Mouse (Mus musculus) intestine, embryonic 15.5 days (tissue): ENCODE measurements around the gene 4930402H24Rik. TPM values are rescaled to one million over a fixed set of nuclear protein-coding genes. Genes with fewer than 3 reads are reported as not detected.
A peak's percentile ranks its signal among the peaks of the same experiment; 100 is the strongest.

Experiments
- ATAC-seq: fragments of 200-750 bp; cut with Nextera tagmentation; 2 replicates; pipeline ENCODE4 v1.8.0; 2017; ENCODE audit warnings: moderate TSS enrichment, moderate library complexity
- H3K27ac ChIP-seq: fragments of 300-500 bp; sonication (generic); 2 replicates; pipeline ENCODE4 v1.5.1; 2015; ENCODE audit warnings: mild to moderate bottlenecking, inconsistent platforms
- H3K27me3 ChIP-seq: fragments of 300-500 bp; sonication (generic); replicated peaks from 2 replicates; pipeline ENCODE4 v1.6.1; 2015; ENCODE audit warnings: inconsistent platforms
- H3K36me3 ChIP-seq: fragments of 300-500 bp; sonication (generic); 2 replicates; pipeline ENCODE4 v1.6.1; 2015; ENCODE audit warnings: inconsistent platforms
- H3K4me1 ChIP-seq: fragments of 300-500 bp; sonication (generic); replicated peaks from 2 replicates; pipeline ENCODE4 v1.6.1; 2015; ENCODE audit warnings: inconsistent platforms
- H3K4me2 ChIP-seq: fragments of 300-500 bp; sonication (generic); replicated peaks from 2 replicates; pipeline ENCODE4 v1.6.1; 2015; ENCODE audit warnings: mild to moderate bottlenecking, inconsistent platforms
- H3K4me3 ChIP-seq: fragments of 300-500 bp; sonication (generic); replicated peaks from 2 replicates; pipeline ENCODE4 v1.5.1; 2015; ENCODE audit warnings: inconsistent platforms
- H3K9ac ChIP-seq: fragments of 300-500 bp; sonication (generic); 2 replicates; pipeline ENCODE4 v1.6.1; 2015; ENCODE audit warnings: inconsistent platforms
- H3K9me3 ChIP-seq: fragments of 300-500 bp; sonication (generic); 2 replicates; pipeline ENCODE4 v1.6.1; 2016; ENCODE audit warnings: inconsistent platforms
- WGBS: fragments of 180-500 bp; shearing (Covaris S2); methylation state at CpG from one replicate; pipeline ENCODE4 v1.1.7; 2015; 5-methylcytosine and 5-hydroxymethylcytosine counted together
- polyA plus RNA-seq: library from polyadenylated mRNA; unstranded; fragments of >200 nt; fragmentation: Nextera tagmentation; extraction: Ambion mirVana; gene quantifications from 2 replicates; pipeline ENCODE4 v1.2.1, GENCODE M21; 2015

The 4930402H24Rik gene
- polyA plus RNA-seq, 1 experiment from 2014 or later: 25.9 TPM

- H3K4me3 ChIP-seq: no peak overlapping the region
- no peaks in the 10 kb centered on the region for H3K27me3 ChIP-seq
- H3K4me2 ChIP-seq: no peak overlapping the region
- no peaks in the 10 kb centered on the region for H3K9me3 ChIP-seq
- H3K9ac ChIP-seq: no peak overlapping the region
- no peak overlapping the region for H3K27ac ChIP-seq
- peaks cover 14% of the 10 kb centered on the region for H3K36me3 ChIP-seq
- no peaks in the 10 kb centered on the region for H3K4me1 ChIP-seq
- ATAC-seq: no peak
- 96% methylated on average over 7 of the region's 7 CpGs for WGBS
Measured at GRCm38 (mm10) chr2:130791722-130792121, 114.5 kb downstream of the 4930402H24Rik start.

GRCm38 (mm10) chr2:130789642-130790041, 116.6 kb downstream of the 4930402H24Rik start:
- no peak for ATAC-seq
- Histone ChIP-seq H3K9me3 (no peaks in the 10 kb centered on the region), H3K27ac (no peak overlapping the region), H3K4me1 (no peaks in the 10 kb centered on the region), H3K27me3 (no peaks in the 10 kb centered on the region), H3K4me3 (no peak overlapping the region), H3K36me3 (peaks cover 14% of the 10 kb centered on the region), H3K9ac (no peak overlapping the region), H3K4me2 (no peak overlapping the region)
- WGBS: 92% methylated on average over 6 of the region's 6 CpGs

DNA sequence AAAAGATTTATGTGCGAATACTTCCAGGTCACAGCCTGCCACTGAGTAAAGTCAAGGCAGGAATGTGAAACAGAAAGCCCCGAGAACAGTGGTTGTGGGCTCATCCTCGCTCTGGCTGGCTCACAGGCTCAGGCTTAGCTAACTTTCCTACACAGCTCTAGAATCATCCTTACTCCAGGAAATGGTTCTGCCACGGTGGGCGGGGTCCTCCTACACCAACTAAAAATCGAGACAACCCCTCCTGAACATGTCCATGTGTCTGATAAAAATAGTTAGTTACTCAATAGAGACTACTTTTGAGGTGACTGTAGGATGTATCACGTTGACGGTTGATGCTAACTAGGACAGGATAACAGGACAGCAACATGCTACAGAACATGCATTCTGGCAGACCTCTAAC, 117.2 kb downstream of the 4930402H24Rik start:
- Histone ChIP-seq H3K27me3 (no peaks in the 10 kb centered on the region), H3K9me3 (no peaks in the 10 kb centered on the region), H3K27ac (no peak overlapping the region), H3K9ac (no peak overlapping the region), H3K4me3 (no peak overlapping the region), H3K4me2 (no peak overlapping the region), H3K4me1 (no peaks in the 10 kb centered on the region), H3K36me3 (peaks cover 16% of the 10 kb centered on the region)
- ATAC-seq: no peak
- WGBS: 84% methylated on average over 8 of the region's 8 CpGs

- Histone ChIP-seq H3K4me2 (no peak overlapping the region), H3K27ac (no peak overlapping the region), H3K27me3 (no peaks in the 10 kb centered on the region), H3K4me3 (no peak overlapping the region), H3K9me3 (no peaks in the 10 kb centered on the region), H3K36me3 (peaks cover 6% of the 10 kb centered on the region; the same call in 1 of the 2 replicates), H3K4me1 (no peaks in the 10 kb centered on the region), H3K9ac (no peak overlapping the region)
- WGBS: 60% methylated on average over 3 of the region's 3 CpGs
- no peak for ATAC-seq
Measured at GRCm38 (mm10) chr2:130784939-130785338, 121.3 kb downstream of the 4930402H24Rik start.

- ATAC-seq: no peak
- H3K4me3 ChIP-seq: no peak overlapping the region
- WGBS: 41% methylated on average over 2 of the region's 2 CpGs
- H3K9ac ChIP-seq: no peak overlapping the region
- H3K27me3 ChIP-seq: no peaks in the 10 kb centered on the region
- H3K27ac ChIP-seq: no peak overlapping the region
- H3K4me1 ChIP-seq: no peaks in the 10 kb centered on the region
- peaks cover 8% of the 10 kb centered on the region for H3K36me3 ChIP-seq
- H3K4me2 ChIP-seq: no peak overlapping the region
- H3K9me3 ChIP-seq: no peaks in the 10 kb centered on the region
Measured at GRCm38 (mm10) chr2:130780615-130781303, 125.4 kb downstream of the 4930402H24Rik start.

GRCm38 (mm10) chr2:130779935-130780334, 126.3 kb downstream of the 4930402H24Rik start:
- Histone ChIP-seq H3K9me3 (no peaks in the 10 kb centered on the region), H3K4me1 (no peaks in the 10 kb centered on the region), H3K36me3 (peaks cover 15% of the 10 kb centered on the region), H3K4me2 (no peak overlapping the region), H3K27me3 (no peaks in the 10 kb centered on the region), H3K4me3 (no peak overlapping the region), H3K9ac (no peak overlapping the region), H3K27ac (no peak overlapping the region)
- WGBS: 58% methylated on average over 1 of the region's 1 CpGs
- ATAC-seq: 0 out of 2 replicates have a peak, but pooled peaks have one; percentile 25

DNA sequence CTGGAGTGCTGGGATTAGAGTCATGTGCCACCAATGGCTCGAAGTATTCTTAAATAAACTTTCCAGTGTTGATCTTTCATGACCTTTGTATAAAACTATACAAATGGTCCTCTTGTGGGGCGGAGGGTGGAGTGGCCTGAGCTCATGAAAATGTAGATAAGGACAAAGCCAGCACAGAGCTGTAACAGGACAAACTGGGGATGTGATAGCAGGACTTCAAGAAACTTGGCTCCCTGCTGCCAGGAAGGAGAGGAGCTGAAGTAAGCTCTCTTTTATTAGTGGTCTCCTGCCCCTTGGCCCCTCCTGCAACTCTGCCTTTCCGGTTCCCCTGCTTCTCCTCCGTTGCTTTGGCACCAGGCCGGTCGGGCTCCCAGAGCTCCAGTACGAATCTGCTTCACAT, 129.6 kb downstream of the 4930402H24Rik start:
- ATAC-seq: no peak
- Histone ChIP-seq H3K9ac (no peak overlapping the region), H3K36me3 (peaks cover 9% of the 10 kb centered on the region; the same call in 1 of the 2 replicates), H3K27ac (no peak overlapping the region), H3K27me3 (no peaks in the 10 kb centered on the region), H3K9me3 (no peaks in the 10 kb centered on the region), H3K4me1 (no peaks in the 10 kb centered on the region), H3K4me2 (no peak overlapping the region), H3K4me3 (no peak overlapping the region)
- WGBS: 71% methylated on average over 7 of the region's 7 CpGs

GRCm38 (mm10) chr2:130767483-130767882, 138.7 kb downstream of the 4930402H24Rik start:
- H3K9ac ChIP-seq: no peak overlapping the region
- H3K27me3 ChIP-seq: no peaks in the 10 kb centered on the region
- H3K36me3 ChIP-seq: peaks cover 27% of the 10 kb centered on the region
- no peak overlapping the region for H3K27ac ChIP-seq
- H3K4me3 ChIP-seq: no peak overlapping the region
- H3K4me2 ChIP-seq: no peak overlapping the region
- H3K4me1 ChIP-seq: no peaks in the 10 kb centered on the region
- no peaks in the 10 kb centered on the region for H3K9me3 ChIP-seq
- 72% methylated on average over 2 of the region's 2 CpGs for WGBS
- ATAC-seq: no peak

DNA sequence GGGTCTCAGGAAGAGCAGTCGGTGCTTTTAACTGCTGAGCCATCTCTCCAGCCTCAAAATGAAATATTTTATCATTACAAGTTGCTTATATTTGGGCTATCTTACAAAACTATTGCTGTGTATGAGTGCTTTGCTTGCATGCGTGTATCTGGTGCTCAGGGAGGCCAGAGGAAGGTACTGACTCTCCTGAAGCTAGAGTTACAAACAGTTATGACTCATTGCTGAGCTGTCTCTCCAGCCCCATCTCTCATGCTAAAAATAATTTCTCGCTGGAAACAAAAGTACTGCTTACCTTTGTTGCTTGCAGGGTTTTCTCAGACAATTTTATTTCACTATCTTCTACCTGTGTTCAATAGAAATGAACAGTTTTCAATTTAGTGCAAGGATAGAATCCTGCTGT, 140.8 kb downstream of the 4930402H24Rik start:
- Histone ChIP-seq H3K4me1 (no peaks in the 10 kb centered on the region), H3K9ac (no peak overlapping the region), H3K4me2 (no peak overlapping the region), H3K27ac (no peak overlapping the region), H3K9me3 (no peaks in the 10 kb centered on the region), H3K36me3 (peaks cover 31% of the 10 kb centered on the region), H3K4me3 (no peak overlapping the region), H3K27me3 (no peaks in the 10 kb centered on the region)
- 80% methylated on average over 3 of the region's 3 CpGs for WGBS
- no peak for ATAC-seq

DNA sequence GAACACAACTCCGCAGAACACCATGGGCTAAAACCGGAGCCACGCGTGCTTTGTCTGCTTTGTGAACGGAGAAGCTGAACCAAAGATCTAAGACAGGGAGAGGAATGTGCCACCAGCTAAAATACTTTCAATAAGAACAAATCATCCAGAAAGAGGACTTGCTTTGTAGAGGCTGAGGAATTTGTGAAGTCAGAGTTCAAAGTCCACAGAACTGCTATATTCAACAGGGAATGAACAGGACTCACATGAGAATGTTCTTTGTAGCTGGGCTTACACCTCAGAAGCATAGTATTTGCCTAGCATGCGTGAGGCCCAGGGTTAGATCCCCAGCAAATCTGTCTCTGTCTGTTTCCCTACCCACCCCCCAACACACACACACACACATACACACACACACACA, 145.3 kb downstream of the 4930402H24Rik start:
- peaks cover 17% of the 10 kb centered on the region; the same call in 1 of the 2 replicates for H3K36me3 ChIP-seq
- H3K4me1 ChIP-seq: no peaks in the 10 kb centered on the region
- H3K27ac ChIP-seq: no peak overlapping the region
- no peaks in the 10 kb centered on the region for H3K27me3 ChIP-seq
- 71% methylated on average over 6 of the region's 6 CpGs for WGBS
- no peak overlapping the region for H3K9ac ChIP-seq
- H3K4me2 ChIP-seq: no peak overlapping the region
- no peak overlapping the region for H3K4me3 ChIP-seq
- ATAC-seq: peak; percentile 58; the same call in 1 of the 2 replicates
- no peaks in the 10 kb centered on the region for H3K9me3 ChIP-seq

GRCm38 (mm10) chr2:130755061-130755607, 151.1 kb downstream of the 4930402H24Rik start:
- Histone ChIP-seq H3K9ac (no peak overlapping the region), H3K4me1 (no peaks in the 10 kb centered on the region), H3K27me3 (no peaks in the 10 kb centered on the region), H3K27ac (no peak overlapping the region), H3K4me2 (no peak overlapping the region), H3K9me3 (no peaks in the 10 kb centered on the region), H3K4me3 (no peak overlapping the region), H3K36me3 (peaks cover 6% of the 10 kb centered on the region; the same call in 1 of the 2 replicates)
- no peak for ATAC-seq
- 66% methylated on average over 7 of the region's 7 CpGs for WGBS

DNA sequence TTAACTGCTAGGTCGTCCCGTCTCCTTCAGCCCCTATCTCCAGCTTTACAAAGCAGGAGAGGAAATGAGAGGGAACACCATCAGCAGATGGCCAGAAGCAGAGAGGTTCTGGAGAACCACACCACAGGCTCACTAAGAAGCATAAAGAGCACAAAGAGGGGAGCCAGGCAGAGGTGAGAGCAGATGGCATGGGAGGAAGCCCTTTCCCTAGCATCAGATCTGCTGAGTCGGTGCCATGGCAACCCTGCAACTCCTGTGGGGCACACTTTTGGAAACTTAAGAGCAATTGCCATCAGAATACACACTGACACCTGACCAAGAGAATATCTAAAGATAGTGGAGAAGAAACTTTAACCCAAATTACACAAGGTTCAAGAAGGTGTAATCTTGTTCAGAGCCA, 151.6 kb downstream of the 4930402H24Rik start:
- 85% methylated on average over 3 of the region's 3 CpGs for WGBS
- Histone ChIP-seq H3K4me2 (no peak overlapping the region), H3K4me1 (no peaks in the 10 kb centered on the region), H3K27ac (no peak overlapping the region), H3K36me3 (peaks cover 6% of the 10 kb centered on the region; the same call in 1 of the 2 replicates), H3K4me3 (no peak overlapping the region), H3K9ac (no peak overlapping the region), H3K9me3 (no peaks in the 10 kb centered on the region), H3K27me3 (no peaks in the 10 kb centered on the region)
- no peak for ATAC-seq

GRCm38 (mm10) chr2:130750449-130750848, 155.8 kb downstream of the 4930402H24Rik start:
- WGBS: 58% methylated on average over 8 of the region's 8 CpGs
- H3K9ac ChIP-seq: no peak overlapping the region
- no peak overlapping the region for H3K27ac ChIP-seq
- no peaks in the 10 kb centered on the region for H3K4me1 ChIP-seq
- no peaks in the 10 kb centered on the region for H3K27me3 ChIP-seq
- peaks cover 15% of the 10 kb centered on the region for H3K36me3 ChIP-seq
- H3K4me3 ChIP-seq: no peak overlapping the region
- no peak for ATAC-seq
- no peaks in the 10 kb centered on the region for H3K9me3 ChIP-seq
- no peak overlapping the region for H3K4me2 ChIP-seq
